Mouse (Mus musculus) mouse trophoblast stem cell (cell line): ENCODE data around the gene Emc1.
"Not testable (repeated sequence)": the region's sequence is repeated elsewhere in the genome, so short reads cannot be mapped to it uniquely, and the experiment has no call there.

Experiments used
- in situ Hi-C, 2 experiments: fragments of 300-500 bp; cut with MseI, MboI; formaldehyde crosslinking; loops; 2 replicates in 1 of 2; 3 replicates in 1 of 2; pipeline ENCODE4 v1.15.1; 2025

The Emc1 gene

GRCm38 (mm10) chr4:139357211-139357610 is 4.8 kb downstream of the Emc1 start:
- in situ Hi-C loops = no loop called here

- in situ Hi-C loops = no loop called here
These were observed 8.6 kb downstream of the Emc1 start for GRCm38 (mm10) chr4:139360761-139361548.

- in situ Hi-C loops = no loop called here
These were observed 14.9 kb downstream of the Emc1 start for GRCm38 (mm10) chr4:139367336-139367735.

- in situ Hi-C loops = no loop called here
These were observed 15.7 kb downstream of the Emc1 start for GRCm38 (mm10) chr4:139368038-139368437.

GRCm38 (mm10) chr4:139373130-139373529 is 20.7 kb downstream of the Emc1 start:
- in situ Hi-C loops = no loop called here

- in situ Hi-C loops = no loop called here
These were observed 21.1 kb downstream of the Emc1 start for GRCm38 (mm10) chr4:139373531-139373930.

- in situ Hi-C loops = no loop called here
These were observed 27.3 kb downstream of the Emc1 start for GRCm38 (mm10) chr4:139379719-139380118.

- in situ Hi-C loops = no loop called here
These were observed 27.9 kb downstream of the Emc1 start for GRCm38 (mm10) chr4:139380207-139380748.

GRCm38 (mm10) chr4:139380775-139381451 is 28.5 kb downstream of the Emc1 start:
- in situ Hi-C loops = no loop called here

- in situ Hi-C loops = no loop called here
These were observed 29.1 kb downstream of the Emc1 start for GRCm38 (mm10) chr4:139381452-139381845.

GRCm38 (mm10) chr4:139382231-139382630 is 29.8 kb downstream of the Emc1 start:
- in situ Hi-C loops = no loop called here

- in situ Hi-C loops = not testable (repeated sequence)
These were observed 33.5 kb downstream of the Emc1 start for GRCm38 (mm10) chr4:139385841-139386240.

- in situ Hi-C loops = no loop called here
These were observed 34.5 kb downstream of the Emc1 start for GRCm38 (mm10) chr4:139386869-139387319.

- in situ Hi-C loops = no loop called here
These were observed 37.2 kb downstream of the Emc1 start for GRCm38 (mm10) chr4:139389557-139389956.

GRCm38 (mm10) chr4:139395431-139395830 is 43.0 kb downstream of the Emc1 start:
- in situ Hi-C loops = no loop called here

GRCm38 (mm10) chr4:139400487-139400886 is 48.1 kb downstream of the Emc1 start:
- in situ Hi-C loops = no loop called here

GRCm38 (mm10) chr4:139403214-139403613 is 50.8 kb downstream of the Emc1 start:
- in situ Hi-C loops = no loop called here

- in situ Hi-C loops = no loop called here
These were observed 59.0 kb downstream of the Emc1 start for GRCm38 (mm10) chr4:139411351-139411750.

- in situ Hi-C loops = no loop called here
These were observed 65.5 kb downstream of the Emc1 start for GRCm38 (mm10) chr4:139417868-139418267.

GRCm38 (mm10) chr4:139421621-139422020 is 69.2 kb downstream of the Emc1 start:
- in situ Hi-C loops = no loop called here

GRCm38 (mm10) chr4:139422409-139422808 is 70.0 kb downstream of the Emc1 start:
- in situ Hi-C loops = no loop called here

- in situ Hi-C loops = no loop called here
These were observed 70.9 kb downstream of the Emc1 start for GRCm38 (mm10) chr4:139423270-139423669.
